Mouse (Mus musculus) olfactory bulb, adult 2 months (tissue): ENCODE measurements at regions not wholly inside any gene's neighbourhood (a gene's known extent, or its start where the extent isn't known, plus 50 kb on each side); places are given as distances from the start of the nearest gene placed in this dataset.

Experiments used
- CTCF ChIP-seq: fragments of 200-500 bp; IDR thresholded peaks from 2 replicates; pipeline ENCODE4 v1.5.1; 2012; ENCODE audit warnings: low read depth, mild to moderate bottlenecking, low read length, moderate library complexity; ENCODE audit not compliant: insufficient read depth
- POLR2A ChIP-seq: fragments of 200-500 bp; IDR thresholded peaks from 2 replicates; pipeline ENCODE4 v1.6.1; 2012; ENCODE audit warnings: mild to moderate bottlenecking, low read depth, low read length, moderate library complexity; ENCODE audit not compliant: insufficient read depth

DNA sequence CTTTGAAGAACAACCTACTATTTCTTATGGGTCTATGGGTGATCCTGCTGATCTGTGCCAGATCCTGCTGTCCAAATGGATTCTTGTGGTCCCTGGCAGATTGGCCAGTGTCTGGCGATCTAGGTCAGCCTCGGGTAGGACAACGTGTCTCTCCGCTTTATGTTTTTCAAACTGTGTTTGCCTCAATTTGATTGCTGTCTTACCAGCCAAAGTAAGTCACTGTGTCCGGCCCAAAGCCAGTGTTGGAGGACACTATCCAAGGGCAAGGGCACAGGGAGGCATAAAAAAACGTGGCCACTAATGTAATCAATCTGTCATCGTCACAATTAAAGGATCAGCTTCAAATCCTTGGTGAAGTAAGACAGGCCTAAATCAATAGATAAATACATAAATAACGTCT, 58.6 kb upstream of the Slc35c1 start:
- TF ChIP-seq CTCF, result no peak
- TF ChIP-seq POLR2A, result no peak
